Mouse (Mus musculus): Measurements from ENCODE around the gene Camsap2.

DNA sequence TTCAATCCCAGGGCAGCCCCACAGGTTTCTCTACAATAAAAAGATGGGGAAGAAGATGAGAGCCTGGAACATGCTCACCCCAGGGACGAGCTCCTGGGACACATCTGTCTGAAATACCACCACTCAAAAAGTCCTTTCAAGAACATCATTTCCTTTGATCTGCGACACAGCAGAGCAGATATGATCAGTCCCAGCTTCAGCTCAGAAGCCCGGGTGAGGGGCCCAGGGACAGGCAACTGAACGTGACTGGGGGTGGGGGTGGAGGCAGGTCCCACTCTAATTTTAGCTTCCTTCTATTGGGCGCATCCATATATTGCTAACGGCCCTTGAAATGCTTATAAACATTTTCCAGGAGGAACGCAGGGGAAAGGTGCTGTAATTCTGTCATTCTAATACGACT is 90.2 kb downstream of the Camsap2 start:
- no peak for TF ChIP-seq CTCF (IDR thresholded peaks at IDR 0.05; ENCODE audit: low read depth, low read length)
- no peak for TF ChIP-seq POLR2AphosphoS5 (IDR thresholded peaks at IDR 0.05; ENCODE audit: insufficient replicate concordance, low read depth, low read length)
- TF ChIP-seq GATA1 (IDR thresholded peaks at IDR 0.05; ENCODE audit: borderline replicate concordance, low read length), result no peak
- TF ChIP-seq GATA2 (IDR thresholded peaks at IDR 0.05; ENCODE audit: borderline replicate concordance, low read depth, low read length), result no peak
- TF ChIP-seq TAL1 (conservative IDR thresholded peaks at IDR 0.05; ENCODE audit: low read depth, low read length), result no peak
